22 mouse cellular contexts compared by ENCODE assay signal in genomic region chr2:140698585-140698984, GRCm38 (mm10). TPM values are rescaled to one million over a fixed set of nuclear protein-coding genes. Genes with fewer than 3 reads are reported as not detected.
DNase-seq lines count a peak whose midpoint lies in the region; ATAC-seq and TF ChIP-seq lines count a peak whose summit lies in the region.
"Had no signal": no experiment of that assay in that cellular context is flagged by ENCODE, and none has a peak within 500 bp of the region (broad histone marks: within the 10 kb centered on the region; RNA-seq: fewer than 3 reads in every experiment).

No protein-coding gene starts in this region.

- no peak overlapping the region for H3K4me2 ChIP-seq in forebrain, embryonic 15.5 days (replicated peaks)
- H3K4me2 ChIP-seq in hindbrain, postnatal 0 days (ENCODE audit: low read depth, low read length) = peak overlapping the region; percentile 10; the same call in 1 of the 2 replicates
- H3K4me2 ChIP-seq in hindbrain, embryonic 13.5 days = no peak overlapping the region
- peak overlapping the region; percentile 6; the same call in 1 of the 2 replicates for H3K4me2 ChIP-seq in limb, embryonic 12.5 days
- H3K4me2 ChIP-seq: heart, embryonic 13.5 days; hindbrain, embryonic 12.5 days; limb, embryonic 15.5 days; lung, embryonic 14.5 days had no signal

- H3K4me3 ChIP-seq in forebrain, embryonic 10.5 days = no peak overlapping the region
- no peak overlapping the region for H3K4me3 ChIP-seq in forebrain, embryonic 15.5 days
- no peak overlapping the region for H3K4me3 ChIP-seq in hindbrain, postnatal 0 days (ENCODE audit: low read length)
- H3K4me3 ChIP-seq in hindbrain, embryonic 13.5 days = no peak overlapping the region
- no peak overlapping the region for H3K4me3 ChIP-seq in embryonic facial prominence, embryonic 10.5 days
- H3K4me3 ChIP-seq in limb, embryonic 12.5 days (replicated peaks) = no peak overlapping the region
- H3K4me3 ChIP-seq: heart, embryonic 13.5 days; hindbrain, embryonic 12.5 days; limb, embryonic 15.5 days had no signal

- no peak for TF ChIP-seq CTCF in hindbrain, postnatal 0 days (IDR thresholded peaks at IDR 0.05; ENCODE audit: low read depth)

- 8% methylated on average over 3 of the region's 3 CpGs for WGBS in forebrain, embryonic 10.5 days
- WGBS in forebrain, embryonic 15.5 days = 3% methylated on average over 3 of the region's 3 CpGs
- 33% methylated on average over 3 of the region's 3 CpGs for WGBS in hindbrain, postnatal 0 days
- WGBS in hindbrain, embryonic 13.5 days = 49% methylated on average over 3 of the region's 3 CpGs
- WGBS in embryonic facial prominence, embryonic 10.5 days = 15% methylated on average over 3 of the region's 3 CpGs
- 8% methylated on average over 3 of the region's 3 CpGs for WGBS in limb, embryonic 12.5 days

- H3K27me3 ChIP-seq in forebrain, embryonic 10.5 days (ENCODE audit: poor library complexity, severe bottlenecking) = peaks cover 44% of the 10 kb centered on the region
- no peaks in the 10 kb centered on the region for H3K27me3 ChIP-seq in forebrain, embryonic 15.5 days
- no peaks in the 10 kb centered on the region for H3K27me3 ChIP-seq in hindbrain, postnatal 0 days (ENCODE audit: insufficient read depth, low read length)
- no peaks in the 10 kb centered on the region for H3K27me3 ChIP-seq in hindbrain, embryonic 13.5 days
- no peaks in the 10 kb centered on the region; the same call in 1 of the 2 replicates for H3K27me3 ChIP-seq in embryonic facial prominence, embryonic 10.5 days (replicated peaks; ENCODE audit: low read depth, poor library complexity, severe bottlenecking)
- H3K27me3 ChIP-seq in limb, embryonic 12.5 days = no peaks in the 10 kb centered on the region
- H3K27me3 ChIP-seq: heart, embryonic 13.5 days; hindbrain, embryonic 12.5 days; limb, embryonic 15.5 days had no signal

- H3K9me3 ChIP-seq in forebrain, embryonic 10.5 days = no peaks in the 10 kb centered on the region
- H3K9me3 ChIP-seq in forebrain, embryonic 15.5 days = no peaks in the 10 kb centered on the region
- no peaks in the 10 kb centered on the region for H3K9me3 ChIP-seq in hindbrain, postnatal 0 days (ENCODE audit: low read length)
- H3K9me3 ChIP-seq in hindbrain, embryonic 13.5 days = no peaks in the 10 kb centered on the region
- H3K9me3 ChIP-seq in embryonic facial prominence, embryonic 10.5 days = no peaks in the 10 kb centered on the region
- H3K9me3 ChIP-seq in limb, embryonic 12.5 days = no peaks in the 10 kb centered on the region
- H3K9me3 ChIP-seq: heart, embryonic 13.5 days; hindbrain, embryonic 12.5 days; limb, embryonic 15.5 days had no signal

- no peaks in the 10 kb centered on the region for H3K36me3 ChIP-seq in forebrain, embryonic 10.5 days (replicated peaks)
- no peaks in the 10 kb centered on the region for H3K36me3 ChIP-seq in forebrain, embryonic 15.5 days
- no peaks in the 10 kb centered on the region for H3K36me3 ChIP-seq in hindbrain, postnatal 0 days (ENCODE audit: insufficient read depth, low read length)
- H3K36me3 ChIP-seq in hindbrain, embryonic 13.5 days = no peaks in the 10 kb centered on the region
- no peaks in the 10 kb centered on the region for H3K36me3 ChIP-seq in embryonic facial prominence, embryonic 10.5 days (replicated peaks)
- no peaks in the 10 kb centered on the region for H3K36me3 ChIP-seq in limb, embryonic 12.5 days
- H3K36me3 ChIP-seq: heart, embryonic 13.5 days; hindbrain, embryonic 12.5 days; limb, embryonic 15.5 days had no signal

- no peak overlapping the region for H3K9ac ChIP-seq in forebrain, embryonic 15.5 days (replicated peaks)
- no peak overlapping the region for H3K9ac ChIP-seq in hindbrain, postnatal 0 days (replicated peaks; ENCODE audit: low read length)
- no peak overlapping the region for H3K9ac ChIP-seq in hindbrain, embryonic 13.5 days
- no peak overlapping the region for H3K9ac ChIP-seq in limb, embryonic 12.5 days (replicated peaks)
- H3K9ac ChIP-seq: heart, embryonic 13.5 days; hindbrain, embryonic 12.5 days; limb, embryonic 15.5 days; liver, embryonic 14.5 days; lung, embryonic 14.5 days had no signal

- peaks cover 47% of the 10 kb centered on the region for H3K4me1 ChIP-seq in forebrain, embryonic 10.5 days
- peaks cover 13% of the 10 kb centered on the region for H3K4me1 ChIP-seq in forebrain, embryonic 15.5 days
- H3K4me1 ChIP-seq in hindbrain, postnatal 0 days (ENCODE audit: insufficient read depth, low read length) = no peaks in the 10 kb centered on the region
- peaks cover 6% of the 10 kb centered on the region; the same call in 1 of the 2 replicates for H3K4me1 ChIP-seq in hindbrain, embryonic 13.5 days (replicated peaks)
- peaks cover 19% of the 10 kb centered on the region for H3K4me1 ChIP-seq in embryonic facial prominence, embryonic 10.5 days
- H3K4me1 ChIP-seq in limb, embryonic 12.5 days (replicated peaks) = peaks cover 19% of the 10 kb centered on the region

- DNase-seq in forebrain, embryonic 10.5 days (ENCODE audit: extremely low spot score, low spot score) = no peak
- DNase-seq in hindbrain, postnatal 0 days (ENCODE audit: low spot score) = peak; percentile 18
- DNase-seq in embryonic facial prominence, embryonic 10.5 days (ENCODE audit: low spot score) = no peak
- DNase-seq in gastrocnemius, postnatal 25 days = no peak
- DNase-seq in layer of hippocampus, adult 18-20 months (ENCODE audit: low spot score in 2 of 2) = no peak
- DNase-seq: cerebellum, adult 9-10 months; gastrocnemius, postnatal 10 days; heart, adult 18-20 months; heart, postnatal 14 days; kidney, adult 2 months; lung, embryonic 14.5 days; thymus, adult 18-20 months; thymus, postnatal 4 days had no signal

- peak overlapping the region; percentile 56 for H3K27ac ChIP-seq in forebrain, embryonic 10.5 days
- no peak overlapping the region for H3K27ac ChIP-seq in forebrain, embryonic 15.5 days (replicated peaks)
- H3K27ac ChIP-seq in hindbrain, postnatal 0 days = no peak overlapping the region
- H3K27ac ChIP-seq in hindbrain, embryonic 13.5 days = no peak overlapping the region
- H3K27ac ChIP-seq in embryonic facial prominence, embryonic 10.5 days (replicated peaks) = peak overlapping the region; percentile 70
- H3K27ac ChIP-seq in limb, embryonic 12.5 days = peak overlapping the region; percentile 50; the same call in 1 of the 2 replicates
- H3K27ac ChIP-seq: heart, embryonic 13.5 days; hindbrain, embryonic 12.5 days; kidney, postnatal 0 days; limb, embryonic 15.5 days; liver, embryonic 14.5 days had no signal

- no peak for ATAC-seq in forebrain, embryonic 15.5 days (replicated peaks)
- ATAC-seq in hindbrain, postnatal 0 days = no peak
- no peak for ATAC-seq in hindbrain, embryonic 13.5 days (ENCODE audit: low FRiP score)
- ATAC-seq in limb, embryonic 12.5 days (ENCODE audit: insufficient number of reproducible peaks, insufficient read depth, low FRiP score, low TSS enrichment, low read depth) = no peak

RNA-seq across cellular contexts. Expression of gene Flrt3, which starts 27.3 kb away (rescaled TPM):
- 61.7 and 65.4 TPM in 2 replicates for polyA plus RNA-seq in forebrain, embryonic 10.5 days (2016; fragmentation: Nextera tagmentation; extraction: Ambion mirVana)
- polyA plus RNA-seq in forebrain, embryonic 15.5 days (2015; fragmentation: Nextera tagmentation; extraction: Ambion mirVana) = 52.8 and 56.6 TPM in 2 replicates
- 22.6 and 32.1 TPM in 2 replicates for total RNA-seq in hindbrain, postnatal 0 days (2014; rRNA removed)
- polyA plus RNA-seq in hindbrain, postnatal 0 days (2015; fragmentation: Nextera tagmentation; extraction: Ambion mirVana) = 21.6 and 21.9 TPM in 2 replicates
- polyA plus RNA-seq in hindbrain, embryonic 13.5 days (2015; fragmentation: Nextera tagmentation; extraction: Ambion mirVana) = 35.4 and 38.2 TPM in 2 replicates
- 57.6 and 66.9 TPM in 2 replicates for polyA plus RNA-seq in embryonic facial prominence, embryonic 10.5 days (2016; fragmentation: Nextera tagmentation; extraction: Ambion mirVana)
- 51.9 and 58.2 TPM in 2 replicates for polyA plus RNA-seq in limb, embryonic 12.5 days (2016; fragmentation: Nextera tagmentation; extraction: Ambion mirVana)
- under 1 TPM; 0.36 to 0.51 TPM for total RNA-seq in gastrocnemius, postnatal 25 days (2021)
- total RNA-seq in layer of hippocampus, adult 18-20 months (2021) = 10 to 100 TPM; 33.9 to 34.5 TPM
- total RNA-seq: megakaryocyte, adult 5-6 weeks had no signal

Comparison
In these comparisons a context has a peak if more than half of its experiments do, and no peak if none do; other contexts are left out.
1. H3K27ac ChIP-seq: peak in forebrain, embryonic 10.5 days (single experiment), embryonic facial prominence, embryonic 10.5 days (single experiment) and limb, embryonic 12.5 days (single experiment); none in forebrain, embryonic 15.5 days (single experiment), hindbrain, postnatal 0 days (single experiment) and hindbrain, embryonic 13.5 days (single experiment).
2. H3K4me2 ChIP-seq: peak in hindbrain, postnatal 0 days (single experiment) and limb, embryonic 12.5 days (single experiment); none in forebrain, embryonic 15.5 days (single experiment) and hindbrain, embryonic 13.5 days (single experiment).